Mouse (Mus musculus) heart, postnatal 0 days (tissue): ENCODE measurements around the gene Dusp6.

Source experiments
- CTCF ChIP-seq: IDR thresholded peaks from 2 replicates; pipeline ENCODE4 v1.5.1; 2016; ENCODE audit warnings: antibody characterized with exemption, control low read depth, low read depth
- EP300 ChIP-seq: IDR thresholded peaks from 2 replicates; pipeline ENCODE4 v1.6.1; 2016; ENCODE audit warnings: antibody characterized with exemption, low read depth

DNA sequence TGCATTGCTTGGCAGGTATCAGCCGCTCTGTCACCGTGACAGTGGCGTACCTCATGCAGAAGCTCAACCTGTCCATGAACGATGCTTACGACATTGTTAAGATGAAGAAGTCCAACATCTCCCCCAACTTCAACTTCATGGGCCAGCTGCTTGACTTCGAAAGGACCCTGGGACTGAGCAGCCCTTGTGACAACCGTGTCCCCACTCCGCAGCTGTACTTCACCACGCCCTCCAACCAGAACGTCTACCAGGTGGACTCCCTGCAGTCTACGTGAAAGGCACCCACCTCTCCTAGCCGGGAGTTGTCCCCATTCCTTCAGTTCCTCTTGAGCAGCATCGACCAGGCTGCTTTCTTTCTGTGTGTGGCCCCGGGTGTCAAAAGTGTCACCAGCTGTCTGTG lies 3.0 kb downstream of the Dusp6 start:
- TF ChIP-seq CTCF (no peak), EP300 (no peak)
